Mouse (Mus musculus): ENCODE measurements at regions not wholly inside any gene's neighbourhood (a gene's known extent, or its start where the extent isn't known, plus 50 kb on each side); places are given as distances from the start of the nearest gene placed in this dataset.

- no peak for DNase-seq (ENCODE audit: low read depth)
Observed at GRCm38 (mm10) chr19:14891090-14891428, 293.2 kb upstream of the Tle4 start.

GRCm38 (mm10) chr19:14890241-14891089 lies 292.6 kb upstream of the Tle4 start:
- DNase-seq (ENCODE audit: low read depth): peak; percentile 16

GRCm38 (mm10) chr19:14889794-14890193 lies 291.9 kb upstream of the Tle4 start:
- DNase-seq (ENCODE audit: low read depth): no peak

- no peak for DNase-seq (ENCODE audit: low read depth)
Observed at GRCm38 (mm10) chr19:14883707-14884421, 286.0 kb upstream of the Tle4 start.

GRCm38 (mm10) chr19:14880818-14881217 lies 283.0 kb upstream of the Tle4 start:
- no peak for DNase-seq (ENCODE audit: low read depth)

- DNase-seq (ENCODE audit: low read depth): no peak
Observed at GRCm38 (mm10) chr19:14873986-14874385, 276.1 kb upstream of the Tle4 start.

GRCm38 (mm10) chr19:14871178-14871867 lies 273.5 kb upstream of the Tle4 start:
- DNase-seq (ENCODE audit: low read depth): no peak

- peak; percentile 35 for DNase-seq (ENCODE audit: low read depth)
Observed at GRCm38 (mm10) chr19:14862654-14863468, 265.0 kb upstream of the Tle4 start.

- DNase-seq (ENCODE audit: low read depth): no peak
Observed at GRCm38 (mm10) chr19:14855036-14855435, 257.2 kb upstream of the Tle4 start.

GRCm38 (mm10) chr19:14853416-14853815 lies 255.6 kb upstream of the Tle4 start:
- DNase-seq (ENCODE audit: low read depth): no peak

GRCm38 (mm10) chr19:14849561-14849960 lies 251.7 kb upstream of the Tle4 start:
- no peak for DNase-seq (ENCODE audit: low read depth)

- DNase-seq (ENCODE audit: low read depth): no peak
Observed at GRCm38 (mm10) chr19:14847120-14847519, 249.3 kb upstream of the Tle4 start.

- DNase-seq (ENCODE audit: low read depth): no peak
Observed at GRCm38 (mm10) chr19:14835629-14836028, 237.8 kb upstream of the Tle4 start.

- no peak for DNase-seq (ENCODE audit: low read depth)
Observed at GRCm38 (mm10) chr19:14816354-14816753, 218.5 kb upstream of the Tle4 start.

GRCm38 (mm10) chr19:14806787-14807186 lies 208.9 kb upstream of the Tle4 start:
- no peak for DNase-seq (ENCODE audit: low read depth)

- no peak for DNase-seq (ENCODE audit: low read depth)
Observed at GRCm38 (mm10) chr19:14802909-14803650, 205.2 kb upstream of the Tle4 start.

GRCm38 (mm10) chr19:14801669-14802068 lies 203.8 kb upstream of the Tle4 start:
- DNase-seq (ENCODE audit: low read depth): no peak

GRCm38 (mm10) chr19:14799002-14799401 lies 201.2 kb upstream of the Tle4 start:
- peak; percentile 20 for DNase-seq (ENCODE audit: low read depth)

GRCm38 (mm10) chr19:14798417-14798816 lies 200.6 kb upstream of the Tle4 start:
- DNase-seq (ENCODE audit: low read depth): no peak

- no peak for DNase-seq (ENCODE audit: low read depth)
Observed at GRCm38 (mm10) chr19:14795910-14796309, 198.1 kb upstream of the Tle4 start.

- no peak for DNase-seq (ENCODE audit: low read depth)
Observed at GRCm38 (mm10) chr19:14789992-14790391, 192.1 kb upstream of the Tle4 start.

All from NIH3T3 (cell line).